Mouse (Mus musculus): ENCODE results near the gene St6galnac3. TPM values are rescaled to one million over a fixed set of nuclear protein-coding genes. Genes with fewer than 3 reads are reported as not detected.
A peak's percentile ranks its signal among the peaks of the same experiment; 100 is the strongest.

Gene St6galnac3
- polyA plus RNA-seq, 1 experiment from 2014 or later: 23.2 TPM

DNA sequence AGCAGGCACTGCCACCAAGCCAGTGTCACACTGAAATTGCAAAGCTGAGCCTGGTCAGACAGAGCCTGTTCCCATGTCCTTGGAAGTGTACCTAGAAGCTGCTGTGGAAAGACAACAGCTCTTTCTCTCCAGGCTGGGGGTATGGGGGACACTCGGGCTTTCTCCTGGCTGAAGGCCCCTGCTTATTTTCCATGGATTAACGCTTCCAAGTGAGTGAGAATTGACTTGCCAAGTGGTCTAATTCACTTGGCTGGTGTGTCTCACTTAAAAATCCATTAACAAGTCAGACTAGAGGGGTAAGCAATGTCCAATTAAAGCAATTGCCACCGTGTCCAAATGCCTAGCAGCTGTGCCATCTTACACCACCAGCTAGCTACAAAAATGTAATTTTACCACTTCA, 140.1 kb downstream of the St6galnac3 start:
- H3K9ac ChIP-seq (ENCODE audit: low read length): no peak overlapping the region
- DNase-seq (ENCODE audit: low spot score) (peak; percentile 47), ATAC-seq (no peak)
- H3K4me1 ChIP-seq (ENCODE audit: control insufficient read depth, insufficient read depth, low read length): peaks cover 6% of the 10 kb centered on the region
- no peak overlapping the region for H3K4me3 ChIP-seq (ENCODE audit: low read depth, low read length)
- H3K4me2 ChIP-seq (ENCODE audit: low read length): no peak overlapping the region
- no peaks in the 10 kb centered on the region for H3K36me3 ChIP-seq (ENCODE audit: control insufficient read depth, insufficient read depth, low read length)
- H3K9me3 ChIP-seq (replicated peaks; ENCODE audit: control insufficient read depth, low read length): no peaks in the 10 kb centered on the region
- no peaks in the 10 kb centered on the region for H3K27me3 ChIP-seq (replicated peaks; ENCODE audit: control insufficient read depth, insufficient read depth, low read length)
- no peak overlapping the region for H3K27ac ChIP-seq (ENCODE audit: low read depth, low read length)
- 37% methylated on average over 3 of the region's 3 CpGs for WGBS

DNA sequence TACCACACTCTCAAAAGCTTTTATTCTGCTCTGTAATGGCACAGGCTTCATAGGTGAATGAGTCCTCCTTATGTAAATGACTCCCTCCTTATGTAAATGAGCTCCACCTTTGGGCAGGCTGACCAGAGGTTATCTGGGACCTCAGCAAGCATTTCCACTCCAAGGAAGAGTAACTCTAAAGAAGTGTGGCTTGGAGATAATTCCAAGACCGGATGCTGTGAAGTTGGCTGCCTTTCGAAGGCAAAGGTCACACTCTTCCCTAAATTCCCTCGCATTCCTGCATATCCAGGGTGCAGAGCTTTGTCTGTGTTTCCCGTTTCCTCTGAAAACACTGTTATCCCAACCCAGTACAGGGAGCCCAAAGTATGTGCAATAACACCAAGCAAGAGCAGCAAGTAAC, 142.9 kb downstream of the St6galnac3 start:
- H3K9ac ChIP-seq (ENCODE audit: low read length): no peak overlapping the region
- 70% methylated on average over 4 of the region's 4 CpGs for WGBS

DNA sequence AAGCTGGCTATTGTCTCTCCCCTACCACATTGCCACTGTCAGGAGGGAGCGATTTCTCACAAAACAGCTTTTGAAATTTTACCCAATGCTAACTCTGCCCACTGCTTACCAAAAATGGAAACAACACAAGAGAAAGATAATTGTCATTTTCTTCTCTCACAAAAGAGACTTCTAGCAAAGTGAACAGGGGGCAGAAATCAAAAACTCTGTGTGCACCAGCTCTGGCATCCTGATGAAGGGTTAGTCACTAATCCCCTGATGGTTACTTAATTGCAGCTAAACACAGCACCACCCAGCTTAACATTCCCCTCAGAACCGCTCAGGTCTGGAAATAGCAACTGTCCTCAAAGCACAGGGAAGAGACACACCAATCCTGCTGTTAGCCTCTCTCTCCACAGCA, 144.3 kb downstream of the St6galnac3 start:
- no peak overlapping the region for H3K9ac ChIP-seq (ENCODE audit: low read length)
- DNase-seq (ENCODE audit: low spot score) (no peak), ATAC-seq (no peak)
- H3K27ac ChIP-seq (ENCODE audit: low read depth, low read length): no peak overlapping the region
- no peak overlapping the region for H3K4me2 ChIP-seq (ENCODE audit: low read length)
- H3K9me3 ChIP-seq (replicated peaks; ENCODE audit: control insufficient read depth, low read length): no peaks in the 10 kb centered on the region
- no peaks in the 10 kb centered on the region for H3K27me3 ChIP-seq (replicated peaks; ENCODE audit: control insufficient read depth, insufficient read depth, low read length)
- no peaks in the 10 kb centered on the region for H3K36me3 ChIP-seq (ENCODE audit: control insufficient read depth, insufficient read depth, low read length)
- H3K4me1 ChIP-seq (ENCODE audit: control insufficient read depth, insufficient read depth, low read length): peaks cover 6% of the 10 kb centered on the region
- WGBS: 6% methylated on average over 2 of the region's 2 CpGs
- no peak overlapping the region for H3K4me3 ChIP-seq (ENCODE audit: low read depth, low read length)

More for the DNA sequence above, 142.9 kb downstream of the St6galnac3 start:
- peaks cover 6% of the 10 kb centered on the region for H3K4me1 ChIP-seq (ENCODE audit: control insufficient read depth, insufficient read depth, low read length)
- no peak for DNase-seq (ENCODE audit: low spot score)
- no peaks in the 10 kb centered on the region for H3K36me3 ChIP-seq (ENCODE audit: control insufficient read depth, insufficient read depth, low read length)
- ATAC-seq: no peak
- H3K4me3 ChIP-seq (ENCODE audit: low read depth, low read length): no peak overlapping the region
- no peaks in the 10 kb centered on the region for H3K27me3 ChIP-seq (replicated peaks; ENCODE audit: control insufficient read depth, insufficient read depth, low read length)
- no peaks in the 10 kb centered on the region for H3K9me3 ChIP-seq (replicated peaks; ENCODE audit: control insufficient read depth, low read length)
- no peak overlapping the region for H3K27ac ChIP-seq (ENCODE audit: low read depth, low read length)
- H3K4me2 ChIP-seq (ENCODE audit: low read length): no peak overlapping the region

DNA sequence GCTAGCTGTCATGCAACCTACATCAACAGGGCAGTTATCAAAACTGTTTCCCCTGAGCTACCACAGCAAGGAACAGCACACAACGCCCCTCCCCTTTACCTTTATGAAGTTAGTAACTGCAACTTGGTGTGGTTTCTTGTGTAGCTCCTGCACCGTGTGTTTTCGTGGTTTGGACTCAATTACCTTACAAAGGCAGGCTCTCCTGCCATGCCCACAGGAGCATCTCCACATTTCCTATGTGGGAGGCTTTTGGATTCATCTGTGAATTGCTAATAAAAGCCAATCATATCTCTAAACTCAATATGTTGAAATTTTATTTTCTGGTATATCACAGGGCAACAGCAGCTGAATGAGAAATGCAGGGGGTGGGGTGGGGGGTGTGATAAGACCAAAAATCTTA, 144.8 kb downstream of the St6galnac3 start:
- Histone ChIP-seq H3K27ac (ENCODE audit: low read depth, low read length) (no peak overlapping the region), H3K9me3 (replicated peaks; ENCODE audit: control insufficient read depth, low read length) (no peaks in the 10 kb centered on the region), H3K4me2 (ENCODE audit: low read length) (no peak overlapping the region), H3K36me3 (ENCODE audit: control insufficient read depth, insufficient read depth, low read length) (no peaks in the 10 kb centered on the region), H3K27me3 (replicated peaks; ENCODE audit: control insufficient read depth, insufficient read depth, low read length) (no peaks in the 10 kb centered on the region), H3K4me3 (ENCODE audit: low read depth, low read length) (no peak overlapping the region), H3K4me1 (ENCODE audit: control insufficient read depth, insufficient read depth, low read length) (peaks cover 6% of the 10 kb centered on the region), H3K9ac (ENCODE audit: low read length) (no peak overlapping the region)
- no peak for ATAC-seq
- WGBS: 85% methylated on average over 3 of the region's 3 CpGs
- DNase-seq (ENCODE audit: low spot score): no peak

DNA sequence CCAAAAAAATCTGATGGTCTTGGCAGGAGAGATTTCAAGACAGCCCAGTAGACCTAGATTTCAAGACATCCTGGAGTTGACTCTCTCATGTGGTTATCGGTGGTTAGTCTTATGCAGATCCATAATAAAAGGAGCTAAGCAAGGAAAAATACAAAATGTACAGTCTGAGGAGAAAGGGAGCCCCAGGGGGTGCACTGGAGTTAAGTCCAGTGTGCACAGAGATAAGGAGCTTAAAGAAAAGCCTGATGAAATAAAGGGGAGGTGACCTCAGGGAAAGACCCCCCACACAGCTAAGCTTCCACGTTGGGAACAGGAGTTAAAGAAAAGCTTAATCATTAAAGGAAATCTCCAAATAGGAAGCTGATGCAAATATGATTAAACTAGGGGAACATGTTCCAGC, 147.7 kb downstream of the St6galnac3 start:
- Histone ChIP-seq H3K27ac (ENCODE audit: low read depth, low read length) (no peak overlapping the region), H3K9ac (ENCODE audit: low read length) (no peak overlapping the region), H3K4me2 (ENCODE audit: low read length) (no peak overlapping the region), H3K36me3 (ENCODE audit: control insufficient read depth, insufficient read depth, low read length) (no peaks in the 10 kb centered on the region), H3K27me3 (replicated peaks; ENCODE audit: control insufficient read depth, insufficient read depth, low read length) (no peaks in the 10 kb centered on the region), H3K4me1 (ENCODE audit: control insufficient read depth, insufficient read depth, low read length) (peaks cover 6% of the 10 kb centered on the region), H3K4me3 (ENCODE audit: low read depth, low read length) (no peak overlapping the region), H3K9me3 (replicated peaks; ENCODE audit: control insufficient read depth, low read length) (no peaks in the 10 kb centered on the region)
- ATAC-seq (no peak), DNase-seq (ENCODE audit: low spot score) (no peak)
- WGBS: 45% methylated on average over 2 of the region's 2 CpGs

DNA sequence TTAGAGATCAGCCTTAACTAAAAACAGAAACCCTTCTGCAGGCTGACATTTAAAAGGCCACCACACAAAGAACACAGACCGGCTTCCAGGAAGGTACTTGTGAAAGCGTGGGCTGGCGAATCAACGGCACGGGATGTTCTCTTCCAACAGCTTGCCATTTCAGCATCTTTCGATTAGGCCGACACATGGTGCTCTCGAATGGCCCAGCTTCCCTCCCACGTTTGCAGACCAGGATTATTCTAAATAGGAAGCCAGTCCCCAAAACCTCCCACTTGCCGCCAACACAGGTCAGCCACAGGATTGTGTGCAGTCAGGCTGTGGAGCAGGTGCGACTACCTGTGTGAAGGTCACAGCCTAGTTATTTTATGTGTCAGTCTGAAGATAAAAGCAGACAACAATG, 153.8 kb downstream of the St6galnac3 start:
- no peaks in the 10 kb centered on the region for H3K4me1 ChIP-seq (ENCODE audit: control insufficient read depth, insufficient read depth, low read length)
- no peak for ATAC-seq
- H3K36me3 ChIP-seq (ENCODE audit: control insufficient read depth, insufficient read depth, low read length): no peaks in the 10 kb centered on the region
- H3K4me3 ChIP-seq (ENCODE audit: low read depth, low read length): no peak overlapping the region
- DNase-seq (ENCODE audit: low spot score): no peak
- no peaks in the 10 kb centered on the region for H3K9me3 ChIP-seq (replicated peaks; ENCODE audit: control insufficient read depth, low read length)
- no peak overlapping the region for H3K4me2 ChIP-seq (ENCODE audit: low read length)
- no peak overlapping the region for H3K27ac ChIP-seq (ENCODE audit: low read depth, low read length)
- 92% methylated on average over 11 of the region's 11 CpGs for WGBS
- H3K9ac ChIP-seq (ENCODE audit: low read length): no peak overlapping the region
- H3K27me3 ChIP-seq (replicated peaks; ENCODE audit: control insufficient read depth, insufficient read depth, low read length): no peaks in the 10 kb centered on the region

DNA sequence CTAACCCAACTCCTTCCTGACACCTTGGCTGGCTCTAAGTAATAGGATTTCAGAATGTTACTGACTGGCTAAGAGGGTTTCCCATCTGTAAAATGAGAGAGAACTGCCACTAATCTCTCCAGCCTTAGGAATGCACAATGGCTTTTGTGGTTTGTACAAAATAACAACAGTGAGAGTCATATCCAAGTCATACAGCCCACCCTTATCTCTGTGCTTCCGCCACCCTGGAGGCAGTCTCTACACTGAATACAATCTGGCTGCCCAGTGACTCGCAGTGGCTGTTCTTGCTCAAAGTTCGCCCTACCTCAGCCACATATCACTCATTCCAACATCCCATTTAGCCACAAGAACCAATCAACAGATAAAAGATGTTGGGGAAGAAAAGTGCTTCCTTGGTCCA, 156.2 kb downstream of the St6galnac3 start:
- ATAC-seq: no peak
- DNase-seq (ENCODE audit: low spot score): no peak
- WGBS: 89% methylated on average over 3 of the region's 3 CpGs
- H3K4me3 ChIP-seq (ENCODE audit: low read depth, low read length): no peak overlapping the region
- 0 out of 2 replicates have a peak, but pooled peaks cover 2% of the 10 kb centered on the region for H3K4me1 ChIP-seq (ENCODE audit: control insufficient read depth, insufficient read depth, low read length)
- H3K9ac ChIP-seq (ENCODE audit: low read length): no peak overlapping the region
- no peaks in the 10 kb centered on the region for H3K36me3 ChIP-seq (ENCODE audit: control insufficient read depth, insufficient read depth, low read length)
- H3K27me3 ChIP-seq (replicated peaks; ENCODE audit: control insufficient read depth, insufficient read depth, low read length): no peaks in the 10 kb centered on the region
- H3K27ac ChIP-seq (ENCODE audit: low read depth, low read length): no peak overlapping the region
- no peaks in the 10 kb centered on the region for H3K9me3 ChIP-seq (replicated peaks; ENCODE audit: control insufficient read depth, low read length)
- no peak overlapping the region for H3K4me2 ChIP-seq (ENCODE audit: low read length)

DNA sequence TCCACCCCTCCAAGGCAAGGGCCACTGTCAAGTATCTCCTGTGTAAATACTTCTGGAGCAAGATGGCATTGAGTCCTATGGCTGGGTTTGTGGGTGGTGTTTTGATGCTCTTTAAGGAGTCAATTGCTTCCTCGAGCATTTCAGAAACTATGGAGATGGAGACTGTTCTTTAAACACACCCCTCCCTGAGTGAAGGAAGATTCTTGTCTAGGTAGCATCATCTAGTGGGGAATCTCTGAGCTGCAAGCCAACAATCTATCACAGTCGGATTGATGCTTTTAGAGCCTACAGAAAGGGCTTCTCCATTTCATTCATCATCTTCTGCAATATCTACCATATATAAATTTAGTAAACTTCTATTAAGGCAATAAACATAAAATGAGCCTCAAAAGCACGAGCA, 157.1 kb downstream of the St6galnac3 start:
- Histone ChIP-seq H3K4me3 (ENCODE audit: low read depth, low read length) (no peak overlapping the region), H3K27me3 (replicated peaks; ENCODE audit: control insufficient read depth, insufficient read depth, low read length) (no peaks in the 10 kb centered on the region), H3K36me3 (ENCODE audit: control insufficient read depth, insufficient read depth, low read length) (no peaks in the 10 kb centered on the region), H3K9ac (ENCODE audit: low read length) (no peak overlapping the region), H3K4me2 (ENCODE audit: low read length) (no peak overlapping the region), H3K27ac (ENCODE audit: low read depth, low read length) (no peak overlapping the region), H3K4me1 (ENCODE audit: control insufficient read depth, insufficient read depth, low read length) (0 out of 2 replicates have a peak, but pooled peaks cover 2% of the 10 kb centered on the region), H3K9me3 (replicated peaks; ENCODE audit: control insufficient read depth, low read length) (no peaks in the 10 kb centered on the region)
- WGBS: 73% methylated on average over 3 of the region's 3 CpGs
- DNase-seq (ENCODE audit: low spot score) (peak; percentile 45), ATAC-seq (no peak)

DNA sequence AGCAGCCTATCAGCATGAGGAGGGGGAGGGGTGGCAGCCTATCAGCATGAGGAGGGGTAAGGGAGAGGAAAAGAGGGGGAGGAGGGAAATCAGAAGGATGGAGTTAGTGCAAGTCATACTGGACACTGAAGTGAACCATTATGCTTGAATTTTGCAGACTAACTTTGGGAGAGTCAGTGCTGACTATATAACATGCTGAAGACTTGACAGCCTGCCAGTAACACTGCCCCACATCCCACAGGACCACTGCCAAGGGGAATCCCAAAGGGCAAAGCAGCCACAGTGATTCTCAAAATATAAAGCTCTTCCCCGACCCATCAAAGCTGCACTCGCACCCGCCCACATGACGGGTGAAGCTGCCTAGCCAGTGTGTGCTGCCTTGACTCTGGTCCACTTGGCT, 157.5 kb downstream of the St6galnac3 start:
- H3K4me3 ChIP-seq (ENCODE audit: low read depth, low read length): no peak overlapping the region
- no peaks in the 10 kb centered on the region for H3K36me3 ChIP-seq (ENCODE audit: control insufficient read depth, insufficient read depth, low read length)
- no peak overlapping the region for H3K9ac ChIP-seq (ENCODE audit: low read length)
- WGBS: 80% methylated on average over 4 of the region's 4 CpGs
- no peaks in the 10 kb centered on the region for H3K27me3 ChIP-seq (replicated peaks; ENCODE audit: control insufficient read depth, insufficient read depth, low read length)
- DNase-seq (ENCODE audit: low spot score): no peak
- no peak for ATAC-seq
- no peak overlapping the region for H3K4me2 ChIP-seq (ENCODE audit: low read length)
- H3K9me3 ChIP-seq (replicated peaks; ENCODE audit: control insufficient read depth, low read length): no peaks in the 10 kb centered on the region
- 0 out of 2 replicates have a peak, but pooled peaks cover 2% of the 10 kb centered on the region for H3K4me1 ChIP-seq (ENCODE audit: control insufficient read depth, insufficient read depth, low read length)
- no peak overlapping the region for H3K27ac ChIP-seq (ENCODE audit: low read depth, low read length)

Data from forebrain, embryonic 14.5 days (tissue).